Mouse (Mus musculus) C2C12 (cell line): Measurements from ENCODE around the gene Dck.

Experiments
- CEBPB ChIP-seq: IDR thresholded peaks from one replicate; pipeline ENCODE4 v1.6.1; 2011; ENCODE audit warnings: low read depth, mild to moderate bottlenecking, control low read depth, moderate library complexity
- CTCF ChIP-seq: IDR thresholded peaks from one replicate; pipeline ENCODE4 v1.5.1; 2011; ENCODE audit not compliant: control insufficient read depth, insufficient read depth, insufficient read length
- FOSL1 ChIP-seq: IDR thresholded peaks from one replicate; pipeline ENCODE4 v1.8.0; 2011; ENCODE audit warnings: mild to moderate bottlenecking, low read length; ENCODE audit not compliant: poor library complexity, insufficient read depth, severe bottlenecking
- MAX ChIP-seq: IDR thresholded peaks from one replicate; pipeline ENCODE4 v1.6.1; 2011; ENCODE audit warnings: mild to moderate bottlenecking, control low read depth
- MYOD1 ChIP-seq: IDR thresholded peaks from one replicate; pipeline ENCODE4 v1.6.1; 2011; ENCODE audit warnings: low read depth; ENCODE audit not compliant: control insufficient read depth, insufficient read length
- USF1 ChIP-seq: IDR thresholded peaks from one replicate; pipeline ENCODE4 v1.6.1; 2011; ENCODE audit warnings: low read depth, mild to moderate bottlenecking, control low read depth, moderate library complexity

DNA sequence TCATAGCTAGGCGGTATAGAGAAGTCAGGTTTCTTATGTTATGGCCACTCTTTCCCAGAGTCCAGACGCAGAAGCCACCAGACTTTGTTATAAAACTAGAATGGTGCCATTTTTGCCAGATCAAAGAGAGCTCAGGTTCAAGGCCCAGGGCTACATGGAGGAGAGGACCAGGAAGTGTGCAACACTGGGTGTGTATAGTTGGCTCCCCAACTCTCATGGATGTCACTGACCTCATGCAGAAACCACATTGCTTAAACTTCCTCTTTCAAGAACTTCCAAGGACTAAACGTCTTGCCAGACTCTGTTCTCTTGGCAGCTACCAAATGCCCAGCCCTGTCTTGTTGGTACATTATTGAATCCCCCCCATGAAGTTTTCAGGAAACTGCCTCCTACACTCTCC lies 67.1 kb downstream of the Dck start:
- no peak for TF ChIP-seq MAX
- TF ChIP-seq CTCF: no peak
- no peak for TF ChIP-seq USF1
- TF ChIP-seq FOSL1: no peak
- no peak for TF ChIP-seq MYOD1
- TF ChIP-seq CEBPB: no peak
